Comparison of ENCODE assay signal across 1 mouse cellular context in the genomic region with DNA sequence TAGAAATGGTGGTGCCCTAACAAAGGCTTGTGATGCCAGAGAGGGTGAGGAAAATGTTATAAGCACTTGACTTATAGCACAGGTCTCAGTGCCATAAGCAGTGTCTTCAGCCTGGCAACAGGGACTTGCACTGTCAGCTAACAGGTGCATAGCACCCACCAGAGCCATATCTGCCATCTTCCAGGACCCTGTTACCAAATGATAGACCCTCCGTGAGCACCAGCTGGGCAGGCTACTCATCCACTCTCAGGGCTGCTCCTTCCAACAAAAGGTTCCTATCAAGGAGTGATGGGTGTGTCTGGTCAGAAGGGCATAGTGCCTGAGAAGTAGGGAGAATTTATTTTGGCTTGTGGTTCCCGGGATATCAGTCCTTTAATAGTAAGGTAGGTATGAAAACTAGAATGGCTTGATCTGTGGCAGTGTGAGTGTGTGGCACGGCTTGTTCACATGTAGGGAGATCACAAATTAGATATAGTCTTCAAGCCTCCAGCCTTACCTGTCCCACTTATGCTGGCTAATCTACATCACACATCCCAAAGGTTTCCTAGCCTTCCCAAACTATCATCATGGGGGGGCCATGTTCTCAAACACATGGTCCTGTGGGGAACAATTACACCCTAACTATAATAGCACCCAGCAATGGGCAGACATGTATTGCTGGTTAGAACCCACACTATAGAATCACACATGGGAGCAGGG.
TF ChIP-seq lines count a peak whose summit lies in the region.

No protein-coding gene starts in this region.

TF ChIP-seq in MEL, 35 proteins besides CTCF, POLR2A, EP300 and RAD21:
- TF ChIP-seq TAL1 (IDR thresholded peaks at IDR 0.05; ENCODE audit: low read length) (peak; percentile 58), POLR2AphosphoS2 (IDR thresholded peaks at IDR 0.05; ENCODE audit: low read length) (no peak)
TF ChIP-seq in MEL: peak in this region for 1.
